Mouse (Mus musculus): ENCODE results near the gene Adap1. TPM values are rescaled to one million over a fixed set of nuclear protein-coding genes. Genes with fewer than 3 reads are reported as not detected.
"Not testable (repeated sequence)": the region's sequence is repeated elsewhere in the genome, so short reads cannot be mapped to it uniquely, and the experiment has no call there.

Gene Adap1
- polyA plus RNA-seq, 1 experiment from 2014 or later = 0.46 TPM

GRCm38 (mm10) chr5:139344687-139345363, 19.4 kb upstream of the Adap1 start:
- WGBS = under 1% methylated on average over 33 of the region's 33 CpGs
- peak; percentile 94 for DNase-seq (ENCODE audit: low spot score)
- peaks cover 16% of the 10 kb centered on the region for H3K4me1 ChIP-seq
- H3K27ac ChIP-seq = peak overlapping the region; percentile 89
- peaks cover 30% of the 10 kb centered on the region for H3K36me3 ChIP-seq
- no peaks in the 10 kb centered on the region for H3K9me3 ChIP-seq (replicated peaks)
- H3K27me3 ChIP-seq (ENCODE audit: low read depth, poor library complexity, severe bottlenecking) = no peaks in the 10 kb centered on the region
- peak overlapping the region; percentile 87 for H3K4me3 ChIP-seq

- H3K36me3 ChIP-seq = peaks cover 37% of the 10 kb centered on the region
- no peaks in the 10 kb centered on the region for H3K9me3 ChIP-seq (replicated peaks)
- WGBS = 6% methylated on average over 12 of the region's 12 CpGs
- DNase-seq (ENCODE audit: low spot score) = peak; percentile 86
- H3K27ac ChIP-seq = peak overlapping the region; percentile 89
- H3K4me1 ChIP-seq = peaks cover 16% of the 10 kb centered on the region
- no peaks in the 10 kb centered on the region for H3K27me3 ChIP-seq (ENCODE audit: low read depth, poor library complexity, severe bottlenecking)
- peak overlapping the region; percentile 87 for H3K4me3 ChIP-seq
These were observed 18.7 kb upstream of the Adap1 start for GRCm38 (mm10) chr5:139344021-139344686.

GRCm38 (mm10) chr5:139338891-139339290, 13.5 kb upstream of the Adap1 start:
- 87% methylated on average over 11 of the region's 11 CpGs for WGBS
- H3K36me3 ChIP-seq = peaks cover 82% of the 10 kb centered on the region
- H3K4me1 ChIP-seq = peaks cover 5% of the 10 kb centered on the region
- no peak overlapping the region for H3K4me3 ChIP-seq
- no peak for DNase-seq (ENCODE audit: low spot score)
- H3K27me3 ChIP-seq (ENCODE audit: low read depth, poor library complexity, severe bottlenecking) = no peaks in the 10 kb centered on the region
- H3K9me3 ChIP-seq (replicated peaks) = no peaks in the 10 kb centered on the region
- H3K27ac ChIP-seq = no peak overlapping the region

GRCm38 (mm10) chr5:139338403-139338802, 13.0 kb upstream of the Adap1 start:
- no peak overlapping the region for H3K27ac ChIP-seq

GRCm38 (mm10) chr5:139337826-139338370, 12.5 kb upstream of the Adap1 start:
- no peak for DNase-seq (ENCODE audit: low spot score)
- H3K4me1 ChIP-seq = no peaks in the 10 kb centered on the region
- 87% methylated on average over 13 of the region's 13 CpGs for WGBS
- no peaks in the 10 kb centered on the region for H3K9me3 ChIP-seq (replicated peaks)
- H3K27ac ChIP-seq = no peak overlapping the region
- peaks cover 81% of the 10 kb centered on the region for H3K36me3 ChIP-seq
- H3K4me3 ChIP-seq = no peak overlapping the region
- H3K27me3 ChIP-seq (ENCODE audit: low read depth, poor library complexity, severe bottlenecking) = no peaks in the 10 kb centered on the region

More at GRCm38 (mm10) chr5:139338403-139338802, 13.0 kb upstream of the Adap1 start:
- no peak for DNase-seq (ENCODE audit: low spot score)
- Histone ChIP-seq H3K4me3 (no peak overlapping the region), H3K4me1 (peaks cover under 1% of the 10 kb centered on the region; the same call in 1 of the 2 replicates), H3K9me3 (replicated peaks) (no peaks in the 10 kb centered on the region), H3K27me3 (ENCODE audit: low read depth, poor library complexity, severe bottlenecking) (no peaks in the 10 kb centered on the region), H3K36me3 (peaks cover 82% of the 10 kb centered on the region)
- WGBS = 89% methylated on average over 3 of the region's 3 CpGs

- 91% methylated on average over 4 of the region's 4 CpGs for WGBS
- Histone ChIP-seq H3K9me3 (replicated peaks) (no peaks in the 10 kb centered on the region), H3K27ac (no peak overlapping the region), H3K4me1 (no peaks in the 10 kb centered on the region), H3K27me3 (ENCODE audit: low read depth, poor library complexity, severe bottlenecking) (no peaks in the 10 kb centered on the region), H3K4me3 (no peak overlapping the region), H3K36me3 (peaks cover 60% of the 10 kb centered on the region)
- DNase-seq (ENCODE audit: low spot score) = no peak
These were observed 10.2 kb upstream of the Adap1 start for GRCm38 (mm10) chr5:139335634-139336033.

- H3K36me3 ChIP-seq = peaks cover 48% of the 10 kb centered on the region
These were observed 9.0 kb upstream of the Adap1 start for GRCm38 (mm10) chr5:139334394-139334793.

GRCm38 (mm10) chr5:139333301-139334013, 8.0 kb upstream of the Adap1 start:
- DNase-seq (ENCODE audit: low spot score) = no peak
- Histone ChIP-seq H3K36me3 (peaks cover 39% of the 10 kb centered on the region), H3K4me1 (no peaks in the 10 kb centered on the region), H3K4me3 (no peak overlapping the region), H3K27me3 (ENCODE audit: low read depth, poor library complexity, severe bottlenecking) (peaks cover 11% of the 10 kb centered on the region; the same call in 1 of the 2 replicates), H3K27ac (no peak overlapping the region), H3K9me3 (replicated peaks) (no peaks in the 10 kb centered on the region)
- 87% methylated on average over 16 of the region's 16 CpGs for WGBS

More at GRCm38 (mm10) chr5:139334394-139334793, 9.0 kb upstream of the Adap1 start:
- H3K27ac ChIP-seq; H3K9me3 ChIP-seq (replicated peaks); DNase-seq (ENCODE audit: low spot score); H3K4me1 ChIP-seq; H3K27me3 ChIP-seq (ENCODE audit: low read depth, poor library complexity, severe bottlenecking); H3K4me3 ChIP-seq: not testable (repeated sequence)
- 82% methylated on average over 10 of the region's 10 CpGs for WGBS

GRCm38 (mm10) chr5:139332590-139333272, 7.3 kb upstream of the Adap1 start:
- H3K27ac ChIP-seq = no peak overlapping the region
- peaks cover 13% of the 10 kb centered on the region; the same call in 1 of the 2 replicates for H3K27me3 ChIP-seq (ENCODE audit: low read depth, poor library complexity, severe bottlenecking)
- no peaks in the 10 kb centered on the region for H3K4me1 ChIP-seq
- WGBS = 83% methylated on average over 8 of the region's 8 CpGs
- no peak for DNase-seq (ENCODE audit: low spot score)
- no peaks in the 10 kb centered on the region for H3K9me3 ChIP-seq (replicated peaks)
- H3K36me3 ChIP-seq = peaks cover 31% of the 10 kb centered on the region
- H3K4me3 ChIP-seq = no peak overlapping the region

GRCm38 (mm10) chr5:139331742-139332141, 6.3 kb upstream of the Adap1 start:
- no peaks in the 10 kb centered on the region for H3K9me3 ChIP-seq (replicated peaks)
- no peak overlapping the region for H3K27ac ChIP-seq
- H3K27me3 ChIP-seq (ENCODE audit: low read depth, poor library complexity, severe bottlenecking) = peaks cover 22% of the 10 kb centered on the region
- H3K4me3 ChIP-seq = no peak overlapping the region
- peak; percentile 88 for DNase-seq (ENCODE audit: low spot score)
- no peaks in the 10 kb centered on the region for H3K4me1 ChIP-seq
- 23% methylated on average over 8 of the region's 8 CpGs for WGBS
- peaks cover 23% of the 10 kb centered on the region for H3K36me3 ChIP-seq

- Histone ChIP-seq H3K4me3 (no peak overlapping the region), H3K9me3 (replicated peaks) (no peaks in the 10 kb centered on the region), H3K36me3 (peaks cover 13% of the 10 kb centered on the region), H3K4me1 (no peaks in the 10 kb centered on the region), H3K27ac (no peak overlapping the region), H3K27me3 (ENCODE audit: low read depth, poor library complexity, severe bottlenecking) (peaks cover 32% of the 10 kb centered on the region)
- 77% methylated on average over 7 of the region's 7 CpGs for WGBS
- no peak for DNase-seq (ENCODE audit: low spot score)
These were observed 5.3 kb upstream of the Adap1 start for GRCm38 (mm10) chr5:139330766-139331165.

- WGBS = 78% methylated on average over 7 of the region's 7 CpGs
- DNase-seq (ENCODE audit: low spot score) = no peak
- no peak overlapping the region for H3K4me3 ChIP-seq
- peaks cover 64% of the 10 kb centered on the region for H3K27me3 ChIP-seq (ENCODE audit: low read depth, poor library complexity, severe bottlenecking)
- no peak overlapping the region for H3K27ac ChIP-seq
- H3K36me3 ChIP-seq = no peaks in the 10 kb centered on the region
- peaks cover 16% of the 10 kb centered on the region for H3K4me1 ChIP-seq
- H3K9me3 ChIP-seq (replicated peaks) = no peaks in the 10 kb centered on the region
These were observed 2.2 kb upstream of the Adap1 start for GRCm38 (mm10) chr5:139327634-139328020.

Measured in limb, embryonic 10.5 days (tissue).